Mouse (Mus musculus): ENCODE results near the gene Acot5. TPM values are rescaled to one million over a fixed set of nuclear protein-coding genes. Genes with fewer than 3 reads are reported as not detected.

The Acot5 gene
- polyA plus RNA-seq, 1 experiment from 2014 or later = 0.48 TPM

- Histone ChIP-seq H3K27ac (no peak overlapping the region), H3K4me3 (replicated peaks; ENCODE audit: low read length) (no peak overlapping the region), H3K9me3 (ENCODE audit: control insufficient read depth, low read length) (peaks cover 12% of the 10 kb centered on the region; the same call in 1 of the 2 replicates), H3K27me3 (ENCODE audit: control insufficient read depth, insufficient read depth, low read length) (peaks cover 13% of the 10 kb centered on the region; the same call in 1 of the 2 replicates), H3K4me2 (replicated peaks) (peak overlapping the region; percentile 80), H3K36me3 (replicated peaks; ENCODE audit: control insufficient read depth, insufficient read depth) (no peaks in the 10 kb centered on the region), H3K9ac (no peak overlapping the region), H3K4me1 (replicated peaks; ENCODE audit: control insufficient read depth, insufficient read depth, low read length) (no peaks in the 10 kb centered on the region; the same call in 1 of the 2 replicates)
- DNase-seq (ENCODE audit: low spot score) = no peak
- ATAC-seq (ENCODE audit: low FRiP score) = no peak
- 87% methylated on average over 7 of the region's 7 CpGs for WGBS
These were observed 16.5 kb upstream of the Acot5 start for GRCm38 (mm10) chr12:84052609-84053008.

GRCm38 (mm10) chr12:84053173-84053572, 16.0 kb upstream of the Acot5 start:
- ATAC-seq (ENCODE audit: low FRiP score) (no peak), DNase-seq (ENCODE audit: low spot score) (peak; percentile 50)

GRCm38 (mm10) chr12:84053679-84054391, 15.3 kb upstream of the Acot5 start:
- Histone ChIP-seq H3K36me3 (replicated peaks; ENCODE audit: control insufficient read depth, insufficient read depth) (no peaks in the 10 kb centered on the region), H3K27me3 (ENCODE audit: control insufficient read depth, insufficient read depth, low read length) (peaks cover 13% of the 10 kb centered on the region; the same call in 1 of the 2 replicates), H3K9me3 (ENCODE audit: control insufficient read depth, low read length) (peaks cover under 1% of the 10 kb centered on the region; the same call in 1 of the 2 replicates), H3K27ac (no peak overlapping the region), H3K4me1 (replicated peaks; ENCODE audit: control insufficient read depth, insufficient read depth, low read length) (no peaks in the 10 kb centered on the region; the same call in 1 of the 2 replicates), H3K4me2 (replicated peaks) (peak overlapping the region; percentile 80), H3K9ac (peak overlapping the region; percentile 60), H3K4me3 (replicated peaks; ENCODE audit: low read length) (peak overlapping the region; percentile 42)
- DNase-seq (ENCODE audit: low spot score) (peak; percentile 48), ATAC-seq (ENCODE audit: low FRiP score) (no peak)
- WGBS = 2% methylated on average over 34 of the region's 46 CpGs

More at GRCm38 (mm10) chr12:84053173-84053572, 16.0 kb upstream of the Acot5 start:
- Histone ChIP-seq H3K4me3 (replicated peaks; ENCODE audit: low read length) (peak overlapping the region; percentile 42), H3K27ac (no peak overlapping the region), H3K9me3 (ENCODE audit: control insufficient read depth, low read length) (peaks cover 7% of the 10 kb centered on the region; the same call in 1 of the 2 replicates), H3K27me3 (ENCODE audit: control insufficient read depth, insufficient read depth, low read length) (peaks cover 13% of the 10 kb centered on the region; the same call in 1 of the 2 replicates), H3K4me2 (replicated peaks) (peak overlapping the region; percentile 80), H3K36me3 (replicated peaks; ENCODE audit: control insufficient read depth, insufficient read depth) (no peaks in the 10 kb centered on the region), H3K4me1 (replicated peaks; ENCODE audit: control insufficient read depth, insufficient read depth, low read length) (no peaks in the 10 kb centered on the region; the same call in 1 of the 2 replicates), H3K9ac (peak overlapping the region; percentile 60)
- WGBS = 12% methylated on average over 16 of the region's 16 CpGs

GRCm38 (mm10) chr12:84060946-84061345, 8.2 kb upstream of the Acot5 start:
- no peak for ATAC-seq (ENCODE audit: low FRiP score)
- WGBS = 30% methylated on average over 2 of the region's 2 CpGs
- DNase-seq (ENCODE audit: low spot score) = no peak

GRCm38 (mm10) chr12:84062336-84062735, 6.8 kb upstream of the Acot5 start:
- Histone ChIP-seq H3K4me2 (replicated peaks) (no peak overlapping the region), H3K4me3 (replicated peaks; ENCODE audit: low read length) (no peak overlapping the region), H3K9ac (no peak overlapping the region), H3K27me3 (ENCODE audit: control insufficient read depth, insufficient read depth, low read length) (peaks cover 3% of the 10 kb centered on the region; the same call in 1 of the 2 replicates), H3K9me3 (ENCODE audit: control insufficient read depth, low read length) (no peaks in the 10 kb centered on the region), H3K4me1 (replicated peaks; ENCODE audit: control insufficient read depth, insufficient read depth, low read length) (no peaks in the 10 kb centered on the region), H3K27ac (no peak overlapping the region), H3K36me3 (replicated peaks; ENCODE audit: control insufficient read depth, insufficient read depth) (no peaks in the 10 kb centered on the region)
- ATAC-seq (ENCODE audit: low FRiP score) = no peak
- no peak for DNase-seq (ENCODE audit: low spot score)
- WGBS = 94% methylated on average over 20 of the region's 20 CpGs

More at GRCm38 (mm10) chr12:84060946-84061345, 8.2 kb upstream of the Acot5 start:
- Histone ChIP-seq H3K36me3 (replicated peaks; ENCODE audit: control insufficient read depth, insufficient read depth) (no peaks in the 10 kb centered on the region), H3K9me3 (ENCODE audit: control insufficient read depth, low read length) (no peaks in the 10 kb centered on the region), H3K4me2 (replicated peaks) (no peak overlapping the region), H3K27me3 (ENCODE audit: control insufficient read depth, insufficient read depth, low read length) (no peaks in the 10 kb centered on the region), H3K4me1 (replicated peaks; ENCODE audit: control insufficient read depth, insufficient read depth, low read length) (no peaks in the 10 kb centered on the region), H3K9ac (no peak overlapping the region), H3K4me3 (replicated peaks; ENCODE audit: low read length) (no peak overlapping the region), H3K27ac (no peak overlapping the region)

GRCm38 (mm10) chr12:84063228-84063627, 5.9 kb upstream of the Acot5 start:
- Histone ChIP-seq H3K27ac (no peak overlapping the region), H3K9ac (no peak overlapping the region), H3K4me3 (replicated peaks; ENCODE audit: low read length) (no peak overlapping the region), H3K9me3 (ENCODE audit: control insufficient read depth, low read length) (no peaks in the 10 kb centered on the region), H3K27me3 (ENCODE audit: control insufficient read depth, insufficient read depth, low read length) (peaks cover 8% of the 10 kb centered on the region), H3K4me1 (replicated peaks; ENCODE audit: control insufficient read depth, insufficient read depth, low read length) (no peaks in the 10 kb centered on the region), H3K4me2 (replicated peaks) (no peak overlapping the region), H3K36me3 (replicated peaks; ENCODE audit: control insufficient read depth, insufficient read depth) (no peaks in the 10 kb centered on the region)
- ATAC-seq (ENCODE audit: low FRiP score) = no peak
- DNase-seq (ENCODE audit: low spot score) = no peak
- 72% methylated on average over 5 of the region's 5 CpGs for WGBS

- Histone ChIP-seq H3K4me3 (replicated peaks; ENCODE audit: low read length) (no peak overlapping the region), H3K27ac (no peak overlapping the region), H3K27me3 (ENCODE audit: control insufficient read depth, insufficient read depth, low read length) (peaks cover 14% of the 10 kb centered on the region), H3K9me3 (ENCODE audit: control insufficient read depth, low read length) (no peaks in the 10 kb centered on the region), H3K4me2 (replicated peaks) (no peak overlapping the region), H3K4me1 (replicated peaks; ENCODE audit: control insufficient read depth, insufficient read depth, low read length) (no peaks in the 10 kb centered on the region), H3K9ac (no peak overlapping the region), H3K36me3 (replicated peaks; ENCODE audit: control insufficient read depth, insufficient read depth) (no peaks in the 10 kb centered on the region)
- 92% methylated on average over 2 of the region's 2 CpGs for WGBS
- ATAC-seq (ENCODE audit: low FRiP score) (no peak), DNase-seq (ENCODE audit: low spot score) (no peak)
These were observed 5.3 kb upstream of the Acot5 start for GRCm38 (mm10) chr12:84063833-84064232.

- H3K36me3 ChIP-seq (replicated peaks; ENCODE audit: control insufficient read depth, insufficient read depth) = no peaks in the 10 kb centered on the region
- no peak for ATAC-seq (ENCODE audit: low FRiP score)
These were observed 4.5 kb upstream of the Acot5 start for GRCm38 (mm10) chr12:84064621-84065020.

GRCm38 (mm10) chr12:84067752-84068151, 1.4 kb upstream of the Acot5 start:
- Histone ChIP-seq H3K4me3 (replicated peaks; ENCODE audit: low read length) (no peak overlapping the region), H3K4me1 (replicated peaks; ENCODE audit: control insufficient read depth, insufficient read depth, low read length) (no peaks in the 10 kb centered on the region), H3K9me3 (ENCODE audit: control insufficient read depth, low read length) (no peaks in the 10 kb centered on the region), H3K27ac (no peak overlapping the region), H3K4me2 (replicated peaks) (no peak overlapping the region), H3K27me3 (ENCODE audit: control insufficient read depth, insufficient read depth, low read length) (peaks cover 33% of the 10 kb centered on the region), H3K9ac (no peak overlapping the region), H3K36me3 (replicated peaks; ENCODE audit: control insufficient read depth, insufficient read depth) (no peaks in the 10 kb centered on the region)
- no peak for ATAC-seq (ENCODE audit: low FRiP score)
- no peak for DNase-seq (ENCODE audit: low spot score)
- 86% methylated on average over 4 of the region's 4 CpGs for WGBS

More at GRCm38 (mm10) chr12:84064621-84065020, 4.5 kb upstream of the Acot5 start:
- Histone ChIP-seq H3K27ac (no peak overlapping the region), H3K4me2 (replicated peaks) (no peak overlapping the region), H3K9ac (no peak overlapping the region), H3K4me1 (replicated peaks; ENCODE audit: control insufficient read depth, insufficient read depth, low read length) (no peaks in the 10 kb centered on the region), H3K27me3 (ENCODE audit: control insufficient read depth, insufficient read depth, low read length) (peaks cover 21% of the 10 kb centered on the region), H3K9me3 (ENCODE audit: control insufficient read depth, low read length) (no peaks in the 10 kb centered on the region), H3K4me3 (replicated peaks; ENCODE audit: low read length) (no peak overlapping the region)
- DNase-seq (ENCODE audit: low spot score) = no peak
- 70% methylated on average over 8 of the region's 8 CpGs for WGBS

All from hindbrain, embryonic 14.5 days (tissue).